24 mouse cellular contexts compared by ENCODE assay signal in genomic region chr7:115663399-115663798, GRCm38 (mm10).
DNase-seq lines count a peak whose midpoint lies in the region; ATAC-seq and TF ChIP-seq lines count a peak whose summit lies in the region.
"Had no signal": no experiment of that assay in that cellular context is flagged by ENCODE, and none has a peak within 500 bp of the region (broad histone marks: within the 10 kb centered on the region; RNA-seq: fewer than 3 reads in every experiment).

No protein-coding gene starts in this region.

- H3K4me3 ChIP-seq in midbrain, embryonic 12.5 days: no peak overlapping the region
- no peak overlapping the region for H3K4me3 ChIP-seq in midbrain, embryonic 11.5 days (ENCODE audit: low read depth, low read length)
- H3K4me3 ChIP-seq in forebrain, embryonic 14.5 days (ENCODE audit: low read depth, low read length): no peak overlapping the region
- H3K4me3 ChIP-seq: embryonic facial prominence, embryonic 15.5 days; erythroblast, embryonic 14.5 days; gastrocnemius, adult 2 months; heart, embryonic 13.5 days; hindbrain, embryonic 12.5 days had no signal

- ATAC-seq in midbrain, embryonic 12.5 days (ENCODE audit: low FRiP score, low read depth): no peak
- no peak for ATAC-seq in midbrain, embryonic 11.5 days (ENCODE audit: low FRiP score)
- peak; percentile 48 for ATAC-seq in forebrain, embryonic 14.5 days
- ATAC-seq: CD4-positive, CD25-positive, alpha-beta regulatory T cell, adult 4 months; intestine, embryonic 16.5 days had no signal

- H3K27ac ChIP-seq in midbrain, embryonic 12.5 days (replicated peaks): 0 out of 2 replicates have a peak overlapping the region, but pooled peaks have one; percentile 35
- no peak overlapping the region for H3K27ac ChIP-seq in midbrain, embryonic 11.5 days (ENCODE audit: low read depth, low read length)
- peak overlapping the region; percentile 44; the same call in 1 of the 2 replicates for H3K27ac ChIP-seq in forebrain, embryonic 14.5 days (ENCODE audit: low read depth, low read length)
- H3K27ac ChIP-seq: embryonic facial prominence, embryonic 15.5 days; gastrocnemius, adult 2 months; heart, embryonic 13.5 days; hindbrain, embryonic 12.5 days had no signal

- DNase-seq in embryo, embryonic 10.5 days (ENCODE audit: low spot score): peak; percentile 34
- no peak for DNase-seq in embryo, embryonic 10 days (ENCODE audit: low spot score)
- DNase-seq in midbrain, embryonic 11.5 days (ENCODE audit: low spot score, missing footprints): no peak
- peak; percentile 80 for DNase-seq in brain, embryonic 14.5 days (ENCODE audit: low read depth)
- peak; percentile 58 for DNase-seq in forebrain, embryonic 14.5 days (ENCODE audit: low spot score)
- DNase-seq in Muller cell, postnatal 12 days (ENCODE audit: inconsistent ontology term): no peak
- no peak for DNase-seq in right cerebral cortex, postnatal 4 days
- DNase-seq: adrenal gland, postnatal 14 days; B cell, adult 2 months; cerebellum, adult 18-20 months; cerebellum, adult 9-11 months; cerebellum, postnatal 36 days; embryo, embryonic 11 days; gastrocnemius, adult 2 months; gastrocnemius, postnatal 25 days; heart, postnatal 4 days had no signal

- TF ChIP-seq POLR2A in brain, embryonic 14.5 days (IDR thresholded peaks at IDR 0.05; ENCODE audit: borderline replicate concordance, extremely low read depth, insufficient read depth, insufficient read length, poor library complexity, severe bottlenecking): no peak

- H3K9me3 ChIP-seq in midbrain, embryonic 12.5 days: no peaks in the 10 kb centered on the region
- H3K9me3 ChIP-seq in midbrain, embryonic 11.5 days (ENCODE audit: control insufficient read depth, low read length): no peaks in the 10 kb centered on the region
- no peaks in the 10 kb centered on the region for H3K9me3 ChIP-seq in forebrain, embryonic 14.5 days (replicated peaks; ENCODE audit: control insufficient read depth, low read length)
- H3K9me3 ChIP-seq: embryonic facial prominence, embryonic 15.5 days; G1E; heart, embryonic 13.5 days; hindbrain, embryonic 12.5 days had no signal

- 44% methylated on average over 6 of the region's 6 CpGs for WGBS in midbrain, embryonic 12.5 days
- 57% methylated on average over 6 of the region's 6 CpGs for WGBS in midbrain, embryonic 11.5 days
- 15% methylated on average over 6 of the region's 6 CpGs for WGBS in forebrain, embryonic 14.5 days

- peaks cover 37% of the 10 kb centered on the region for H3K4me1 ChIP-seq in midbrain, embryonic 12.5 days
- H3K4me1 ChIP-seq in midbrain, embryonic 11.5 days (ENCODE audit: control insufficient read depth, insufficient read depth, low read length): peaks cover 22% of the 10 kb centered on the region
- peaks cover 24% of the 10 kb centered on the region for H3K4me1 ChIP-seq in forebrain, embryonic 14.5 days (ENCODE audit: control insufficient read depth, insufficient read depth, low read length)

- H3K27me3 ChIP-seq in midbrain, embryonic 12.5 days: no peaks in the 10 kb centered on the region
- no peaks in the 10 kb centered on the region for H3K27me3 ChIP-seq in midbrain, embryonic 11.5 days (ENCODE audit: control insufficient read depth, insufficient read depth, low read length)
- no peaks in the 10 kb centered on the region for H3K27me3 ChIP-seq in forebrain, embryonic 14.5 days (replicated peaks; ENCODE audit: control insufficient read depth, insufficient read depth, low read length)
- H3K27me3 ChIP-seq: heart, embryonic 13.5 days; hindbrain, embryonic 12.5 days had no signal

- no peaks in the 10 kb centered on the region for H3K36me3 ChIP-seq in midbrain, embryonic 12.5 days
- H3K36me3 ChIP-seq in midbrain, embryonic 11.5 days (ENCODE audit: control insufficient read depth, insufficient read depth, low read length): no peaks in the 10 kb centered on the region
- no peaks in the 10 kb centered on the region; the same call in 1 of the 2 replicates for H3K36me3 ChIP-seq in forebrain, embryonic 14.5 days (ENCODE audit: control insufficient read depth, insufficient read depth, low read length)
- H3K36me3 ChIP-seq: embryonic facial prominence, embryonic 15.5 days; G1E; heart, embryonic 13.5 days; hindbrain, embryonic 12.5 days had no signal

- H3K9ac ChIP-seq in midbrain, embryonic 12.5 days (replicated peaks): no peak overlapping the region
- no peak overlapping the region for H3K9ac ChIP-seq in midbrain, embryonic 11.5 days (ENCODE audit: low read length)
- H3K9ac ChIP-seq in forebrain, embryonic 14.5 days (ENCODE audit: low read length): no peak overlapping the region; the same call in 1 of the 2 replicates
- H3K9ac ChIP-seq: embryonic facial prominence, embryonic 15.5 days; heart, embryonic 13.5 days; hindbrain, embryonic 12.5 days had no signal

- H3K4me2 ChIP-seq in midbrain, embryonic 12.5 days (replicated peaks): no peak overlapping the region
- no peak overlapping the region for H3K4me2 ChIP-seq in midbrain, embryonic 11.5 days
- H3K4me2 ChIP-seq in forebrain, embryonic 14.5 days (ENCODE audit: low read length): no peak overlapping the region; the same call in 1 of the 2 replicates
- H3K4me2 ChIP-seq: embryonic facial prominence, embryonic 15.5 days; heart, embryonic 13.5 days; hindbrain, embryonic 12.5 days had no signal

- no peak for TF ChIP-seq CTCF in brain, embryonic 14.5 days (IDR thresholded peaks at IDR 0.05; ENCODE audit: borderline replicate concordance, extremely low read depth, insufficient read depth, insufficient read length)

Comparison
In these comparisons a context has a peak if more than half of its experiments do, and no peak if none do; other contexts are left out.
1. DNase-seq: peak in embryo, embryonic 10.5 days (single experiment), brain, embryonic 14.5 days (single experiment) and forebrain, embryonic 14.5 days (single experiment); none in embryo, embryonic 10 days (single experiment), midbrain, embryonic 11.5 days (single experiment), Muller cell, postnatal 12 days (single experiment) and right cerebral cortex, postnatal 4 days (single experiment).